Mouse (Mus musculus) CH12.LX (cell line): ENCODE results near the gene Rab3ip. TPM values are rescaled to one million over a fixed set of nuclear protein-coding genes. Genes with fewer than 3 reads are reported as not detected.

Experiments used
- DNase-seq: peaks from one replicate; pipeline ENCODE4 v3.0.0-alpha.2; 2013; ENCODE audit errors: extremely low read depth
- H3K27ac ChIP-seq: 2 replicates; pipeline ENCODE4 v1.5.1; 2012; ENCODE audit warnings: low read depth, mild to moderate bottlenecking, control low read depth, moderate library complexity; ENCODE audit not compliant: insufficient read depth
- H3K27me3 ChIP-seq: replicated peaks from 2 replicates; pipeline ENCODE3; 2012; ENCODE audit warnings: inconsistent platforms
- H3K36me3 ChIP-seq, 2 experiments: replicated peaks in 1 of 2; 2 replicates each; pipeline versions ENCODE3 to v1.6.1; 2012; ENCODE audit warnings: inconsistent platforms in 1 of 2, low read length in 1 of 2, mild to moderate bottlenecking in 1 of 2, mixed read lengths in 1 of 2, moderate library complexity in 1 of 2; ENCODE audit not compliant: control insufficient read depth in 1 of 2, insufficient read depth in 1 of 2
- H3K4me1 ChIP-seq, 2 experiments: 2 replicates each; pipeline ENCODE4 v1.6.1; 2012; ENCODE audit warnings: inconsistent platforms in 1 of 2, moderate library complexity in 1 of 2; ENCODE audit not compliant: insufficient read depth in 2 of 2, control insufficient read depth in 1 of 2
- H3K4me2 ChIP-seq: 2 replicates; pipeline ENCODE4 v1.6.1; 2012; ENCODE audit warnings: low read depth, mild to moderate bottlenecking, control low read depth; ENCODE audit not compliant: poor library complexity, insufficient read depth, severe bottlenecking
- H3K4me3 ChIP-seq, 3 experiments: fragments of 150-350 bp in 1 of 3; sonication (generic) in 1 of 3; replicated peaks in 1 of 3; 2 replicates each; pipeline versions ENCODE3 to v1.5.1; 2011 to 2012; ENCODE audit warnings: low read depth in 2 of 3, low read length in 2 of 3, mild to moderate bottlenecking in 2 of 3, moderate library complexity in 2 of 3, control low read depth in 1 of 3, improper control_type of control experiment in 1 of 3, inconsistent platforms in 1 of 3, mixed read lengths in 1 of 3; ENCODE audit not compliant: poor library complexity in 1 of 3
- H3K79me2 ChIP-seq: replicated peaks from 2 replicates; pipeline ENCODE4 v1.6.1; 2012; ENCODE audit warnings: mild to moderate bottlenecking, moderate library complexity; ENCODE audit not compliant: control insufficient read depth, poor library complexity, insufficient read depth, severe bottlenecking; ENCODE audit errors: extremely low read depth
- H3K9ac ChIP-seq: 2 replicates; pipeline ENCODE4 v1.6.1; 2012; ENCODE audit warnings: low read depth, mild to moderate bottlenecking, control low read depth, moderate library complexity; ENCODE audit not compliant: insufficient read depth
- H3K9me3 ChIP-seq: replicated peaks from 2 replicates; pipeline ENCODE3; 2012; ENCODE audit warnings: low read length, inconsistent platforms, mixed read lengths
- CHD1 ChIP-seq: IDR thresholded peaks from 2 replicates; pipeline ENCODE4 v1.6.1; 2012; ENCODE audit warnings: low read depth, low read length, improper control_type of control experiment, inconsistent platforms
- CHD2 ChIP-seq: IDR thresholded peaks from 2 replicates; pipeline ENCODE4 v1.6.1; 2011; ENCODE audit warnings: low read length, improper control_type of control experiment
- CTCF ChIP-seq, 2 experiments: IDR thresholded peaks in 1 of 2; conservative IDR thresholded peaks in 1 of 2; 2 replicates each; pipeline ENCODE4 v1.5.1; 2011 to 2012; ENCODE audit warnings: low read depth in 2 of 2, low read length in 2 of 2, improper control_type of control experiment in 1 of 2, inconsistent platforms in 1 of 2, mild to moderate bottlenecking in 1 of 2, moderate library complexity in 1 of 2
- E2F4 ChIP-seq: IDR thresholded peaks from 2 replicates; pipeline ENCODE4 v1.6.1; 2011; ENCODE audit warnings: low read depth, low read length, improper control_type of control experiment; ENCODE audit not compliant: insufficient replicate concordance
- ELF1 ChIP-seq: IDR thresholded peaks from 2 replicates; pipeline ENCODE4 v1.6.1; 2014; ENCODE audit warnings: low read depth, mild to moderate bottlenecking, inconsistent platforms, low read length, improper control_type of control experiment
- EP300 ChIP-seq: IDR thresholded peaks from 2 replicates; pipeline ENCODE4 v1.6.1; 2011; ENCODE audit warnings: low read length, improper control_type of control experiment
- GABPA ChIP-seq: IDR thresholded peaks from 2 replicates; pipeline ENCODE4 v1.6.1; 2012; ENCODE audit warnings: low read depth, low read length, improper control_type of control experiment, inconsistent platforms; ENCODE audit not compliant: insufficient replicate concordance
- IRF4 ChIP-seq: IDR thresholded peaks from 2 replicates; pipeline ENCODE4 v1.6.1; 2014; ENCODE audit warnings: low read depth, mild to moderate bottlenecking, inconsistent platforms, low read length, improper control_type of control experiment
- JUN ChIP-seq: IDR thresholded peaks from 2 replicates; pipeline ENCODE4 v1.6.1; 2011; ENCODE audit warnings: low read depth, mild to moderate bottlenecking, low read length, improper control_type of control experiment, moderate library complexity; ENCODE audit not compliant: insufficient read depth
- KAT2A ChIP-seq: IDR thresholded peaks from 2 replicates; pipeline ENCODE4 v1.6.1; 2012; ENCODE audit warnings: low read length, improper control_type of control experiment, inconsistent platforms; ENCODE audit not compliant: insufficient replicate concordance
- MAFK ChIP-seq: IDR thresholded peaks from 2 replicates; pipeline ENCODE4 v1.6.1; 2011; ENCODE audit warnings: low read length, improper control_type of control experiment; ENCODE audit not compliant: insufficient replicate concordance
- MAZ ChIP-seq: IDR thresholded peaks from 2 replicates; pipeline ENCODE4 v1.6.1; 2012; ENCODE audit warnings: low read depth, mild to moderate bottlenecking, inconsistent platforms, low read length, improper control_type of control experiment, moderate library complexity
- MEF2A ChIP-seq: IDR thresholded peaks from 2 replicates; pipeline ENCODE4 v1.6.1; 2014; ENCODE audit warnings: low read depth, mild to moderate bottlenecking, inconsistent platforms, low read length, improper control_type of control experiment, borderline replicate concordance
- MYC ChIP-seq: IDR thresholded peaks from 2 replicates; pipeline ENCODE4 v1.6.1; 2011; ENCODE audit warnings: low read depth, mild to moderate bottlenecking, improper control_type of control experiment, low read length
- NELFE ChIP-seq: IDR thresholded peaks from 2 replicates; pipeline ENCODE4 v1.6.1; 2011; ENCODE audit warnings: low read depth, low read length, improper control_type of control experiment
- NRF1 ChIP-seq: IDR thresholded peaks from 2 replicates; pipeline ENCODE4 v1.6.1; 2014; ENCODE audit warnings: low read depth, mild to moderate bottlenecking, inconsistent platforms, low read length, improper control_type of control experiment, moderate library complexity
- POLR2A ChIP-seq: IDR thresholded peaks from 2 replicates; pipeline ENCODE4 v1.6.1; 2011; ENCODE audit warnings: low read depth, mild to moderate bottlenecking, improper control_type of control experiment, low read length
- POLR2AphosphoS2 ChIP-seq: IDR thresholded peaks from 2 replicates; pipeline ENCODE4 v1.6.1; 2011; ENCODE audit warnings: low read depth, low read length, improper control_type of control experiment
- RAD21 ChIP-seq: IDR thresholded peaks from 2 replicates; pipeline ENCODE4 v1.6.1; 2011; ENCODE audit warnings: low read depth, mild to moderate bottlenecking, low read length, improper control_type of control experiment, moderate library complexity
- RCOR1 ChIP-seq: conservative IDR thresholded peaks from 2 replicates; pipeline ENCODE4 v1.6.1; 2012; ENCODE audit warnings: low read depth, mild to moderate bottlenecking, inconsistent platforms, low read length, improper control_type of control experiment
- SIN3A ChIP-seq: IDR thresholded peaks from 2 replicates; pipeline ENCODE4 v1.6.1; 2012; ENCODE audit warnings: low read length, improper control_type of control experiment, inconsistent platforms
- SMC3 ChIP-seq: IDR thresholded peaks from 2 replicates; pipeline ENCODE4 v1.6.1; 2011; ENCODE audit warnings: low read depth, low read length, improper control_type of control experiment
- TBP ChIP-seq: conservative IDR thresholded peaks from 2 replicates; pipeline ENCODE4 v1.6.1; 2011; ENCODE audit warnings: low read depth, low read length, improper control_type of control experiment
- TCF12 ChIP-seq: IDR thresholded peaks from 2 replicates; pipeline ENCODE4 v1.6.1; 2014; ENCODE audit warnings: low read depth, mild to moderate bottlenecking, inconsistent platforms, low read length, improper control_type of control experiment
- UBTF ChIP-seq: IDR thresholded peaks from 2 replicates; pipeline ENCODE4 v1.6.1; 2012; ENCODE audit warnings: low read depth, mild to moderate bottlenecking, inconsistent platforms, low read length, improper control_type of control experiment, moderate library complexity
- USF1 ChIP-seq: IDR thresholded peaks from 2 replicates; pipeline ENCODE4 v1.6.1; 2014; ENCODE audit warnings: low read depth, mild to moderate bottlenecking, inconsistent platforms, low read length, improper control_type of control experiment
- ZC3H11A ChIP-seq: IDR thresholded peaks from 2 replicates; pipeline ENCODE4 v1.6.1; 2012; ENCODE audit warnings: low read depth, mild to moderate bottlenecking, inconsistent platforms, low read length, improper control_type of control experiment
- ZKSCAN1 ChIP-seq: IDR thresholded peaks from 2 replicates; pipeline ENCODE4 v1.6.1; 2012; ENCODE audit warnings: low read depth, inconsistent platforms, low read length, improper control_type of control experiment, borderline replicate concordance
- ZMIZ1 ChIP-seq: IDR thresholded peaks from 2 replicates; pipeline ENCODE4 v1.6.1; 2012; ENCODE audit warnings: low read depth, mild to moderate bottlenecking, inconsistent platforms, low read length, improper control_type of control experiment
- ZNF384 ChIP-seq: IDR thresholded peaks from 2 replicates; pipeline ENCODE4 v1.6.1; 2012; ENCODE audit warnings: low read depth, low read length, improper control_type of control experiment, inconsistent platforms
- dilution Hi-C: fragments of 300-500 bp; cut with MboI; formaldehyde crosslinking; loops from 2 replicates; pipeline ENCODE4 v1.14.3; 2020; ENCODE audit warnings: low sequenced_read_pairs; ENCODE audit not compliant: extremely low pct_unique_long_range_greater_than_20kb, extremely low pct_ligation_motif_present
- in situ Hi-C: fragments of 300-500 bp; cut with MboI; formaldehyde crosslinking; loops from 3 replicates; pipeline ENCODE4 v1.14.3; 2019; ENCODE audit warnings: low sequenced_read_pairs, low pct_ligation_motif_present, low pct_unique_long_range_greater_than_20kb, mixed read lengths
- polyA plus RNA-seq: library from polyadenylated mRNA; unstranded; fragments of >175 nt; gene quantifications from 2 replicates; pipeline ENCODE4 v1.2.1, GENCODE M21; 2012; ENCODE audit warnings: low read depth; ENCODE audit not compliant: insufficient read length
- total RNA-seq, 2 experiments: library from RNA; depleted of rRNA; stranded (reverse); fragments of 300-350 nt in 1 of 2; fragments of >200 nt in 1 of 2; gene quantifications; 2 replicates each; pipeline ENCODE4 v1.2.3; 2012 to 2014

Gene Rab3ip
- total and polyA plus RNA-seq, 3 experiments = 9.3 to 18.3 (median 10.3) TPM

DNA sequence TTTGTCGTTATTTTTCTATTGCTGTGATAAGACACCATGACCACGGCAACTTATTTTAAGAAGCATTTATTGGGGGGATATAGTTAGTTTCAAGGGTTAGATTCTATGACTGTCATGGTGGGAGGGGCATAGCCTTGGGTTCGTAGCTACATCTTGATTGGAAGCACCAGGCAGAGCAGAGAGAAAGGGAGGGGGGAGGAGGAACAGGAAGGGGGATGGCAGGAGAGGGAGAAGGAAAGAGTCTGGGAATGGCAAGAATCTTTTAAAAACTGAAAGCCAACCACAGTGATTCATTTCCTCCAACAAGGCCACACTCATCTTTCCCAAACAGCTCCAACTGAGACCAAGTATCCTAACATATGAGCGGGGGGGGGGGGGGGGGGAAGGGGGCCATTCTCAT lies 32.0 kb upstream of the Rab3ip start:
- no peaks in the 10 kb centered on the region for H3K9me3 ChIP-seq
- H3K27ac ChIP-seq = no peak overlapping the region
- no peak overlapping the region for H3K4me2 ChIP-seq
- DNase-seq = no peak
- H3K27me3 ChIP-seq = no peaks in the 10 kb centered on the region
- no peak overlapping the region for H3K4me3 ChIP-seq
- H3K9ac ChIP-seq = no peak overlapping the region
- TF ChIP-seq KAT2A (no peak), IRF4 (no peak), MEF2A (no peak), CHD2 (no peak), MAZ (no peak), CHD1 (no peak), CTCF (conservative IDR thresholded peaks at IDR 0.05 in 1 of 2, IDR thresholded peaks at IDR 0.05 in 1 of 2; ENCODE audit: low read depth in 2 of 2, low read length in 2 of 2) (no peak), E2F4 (no peak), USF1 (no peak), ELF1 (no peak), MAFK (no peak), TCF12 (no peak), ZKSCAN1 (no peak)
- in situ Hi-C loops (no loop called here), dilution Hi-C loops (no loop called here)
- H3K4me1 ChIP-seq = no peaks in the 10 kb centered on the region
- H3K36me3 ChIP-seq = no peaks in the 10 kb centered on the region
- no peaks in the 10 kb centered on the region for H3K79me2 ChIP-seq

DNA sequence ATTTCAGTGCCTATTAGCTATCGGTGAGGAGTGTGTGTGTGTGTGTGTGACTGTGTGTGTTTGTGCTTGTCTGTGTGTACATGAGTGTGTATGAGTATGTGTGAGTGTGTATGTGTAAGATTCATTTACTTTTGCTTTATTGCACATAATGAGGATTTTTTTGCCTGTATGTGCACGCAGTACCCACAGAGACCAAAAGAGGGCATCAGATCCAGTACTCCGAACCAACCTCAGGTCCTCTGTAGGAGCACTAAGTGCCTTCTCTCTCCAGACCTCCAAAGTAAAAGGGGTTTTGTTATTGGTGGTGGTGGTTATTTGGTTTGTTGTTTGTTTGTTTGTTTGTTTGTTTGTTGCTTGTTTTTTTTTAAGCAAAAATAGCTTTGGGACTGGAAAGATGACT lies 30.3 kb upstream of the Rab3ip start:
- no peaks in the 10 kb centered on the region for H3K4me1 ChIP-seq
- H3K9ac ChIP-seq = no peak overlapping the region
- no peaks in the 10 kb centered on the region for H3K9me3 ChIP-seq
- H3K27ac ChIP-seq = no peak overlapping the region
- no peak overlapping the region for H3K4me2 ChIP-seq
- H3K79me2 ChIP-seq = no peaks in the 10 kb centered on the region
- DNase-seq = peak; percentile 29
- no peaks in the 10 kb centered on the region for H3K36me3 ChIP-seq
- no peaks in the 10 kb centered on the region for H3K27me3 ChIP-seq
- TF ChIP-seq USF1 (no peak), ELF1 (no peak), POLR2AphosphoS2 (no peak), GABPA (no peak), MAZ (no peak), EP300 (no peak), CHD1 (no peak), TCF12 (no peak), NRF1 (no peak), ZMIZ1 (no peak), RAD21 (peak; percentile 65), SIN3A (no peak), RCOR1 (no peak), UBTF (no peak), TBP (no peak), MYC (no peak), NELFE (peak; percentile 31; the same call in 1 of the 2 replicates), CTCF (conservative IDR thresholded peaks at IDR 0.05 in 1 of 2, IDR thresholded peaks at IDR 0.05 in 1 of 2; ENCODE audit: low read depth in 2 of 2, low read length in 2 of 2) (peak; percentile 70 to 81), ZC3H11A (peak; percentile 12; the same call in 1 of the 2 replicates), SMC3 (peak; percentile 80), JUN (no peak), ZKSCAN1 (no peak), MAFK (no peak), POLR2A (no peak), ZNF384 (0 out of 2 replicates have a peak, but pooled peaks have one; percentile 23)
- no peak overlapping the region for H3K4me3 ChIP-seq
- dilution Hi-C loops = no loop called here
- in situ Hi-C loops = no loop called here
